Mouse (Mus musculus) liver, embryonic 13.5 days (tissue): Measurements from ENCODE around the gene Hoxd3. TPM values are rescaled to one million over a fixed set of nuclear protein-coding genes. Genes with fewer than 3 reads are reported as not detected.

ENCODE experiments used
- ATAC-seq: fragments of 200-750 bp; cut with Nextera tagmentation; 2 replicates; pipeline ENCODE4 v1.8.0; 2017; ENCODE audit warnings: low read depth, mild to moderate bottlenecking, moderate number of reproducible peaks, moderate library complexity
- DNase-seq: peaks from one replicate; pipeline ENCODE4 v3.0.0; 2022
- H3K27ac ChIP-seq: fragments of 300-500 bp; sonication (generic); 2 replicates; pipeline ENCODE4 v1.5.1; 2015; ENCODE audit warnings: moderate library complexity, mild to moderate bottlenecking, inconsistent platforms
- H3K27me3 ChIP-seq: fragments of 300-500 bp; sonication (generic); 2 replicates; pipeline ENCODE4 v1.6.1; 2015; ENCODE audit warnings: mild to moderate bottlenecking, inconsistent platforms
- H3K36me3 ChIP-seq: fragments of 300-500 bp; sonication (generic); 2 replicates; pipeline ENCODE4 v1.6.1; 2015; ENCODE audit warnings: mild to moderate bottlenecking, inconsistent platforms
- H3K4me1 ChIP-seq: fragments of 300-500 bp; sonication (generic); replicated peaks from 2 replicates; pipeline ENCODE4 v1.6.1; 2015; ENCODE audit warnings: inconsistent platforms
- H3K4me2 ChIP-seq: fragments of 300-500 bp; sonication (generic); 2 replicates; pipeline ENCODE4 v1.6.1; 2015; ENCODE audit warnings: inconsistent platforms, mild to moderate bottlenecking, moderate library complexity
- H3K4me3 ChIP-seq: fragments of 300-500 bp; sonication (generic); replicated peaks from 2 replicates; pipeline ENCODE4 v1.5.1; 2015; ENCODE audit warnings: mild to moderate bottlenecking, inconsistent platforms
- H3K9ac ChIP-seq: fragments of 300-500 bp; sonication (generic); 2 replicates; pipeline ENCODE4 v1.6.1; 2015; ENCODE audit warnings: mild to moderate bottlenecking, inconsistent platforms
- H3K9me3 ChIP-seq: fragments of 300-500 bp; sonication (generic); replicated peaks from 2 replicates; pipeline ENCODE4 v1.6.1; 2016; ENCODE audit warnings: inconsistent platforms
- WGBS: fragments of 180-500 bp; shearing (Covaris S2); methylation state at CpG from one replicate; pipeline ENCODE4 v1.1.7; 2015; ENCODE audit not compliant: insufficient replicate concordance; 5-methylcytosine and 5-hydroxymethylcytosine counted together
- polyA plus RNA-seq: library from polyadenylated mRNA; unstranded; fragments of >200 nt; fragmentation: Nextera tagmentation; extraction: Ambion mirVana; gene quantifications from 2 replicates; pipeline ENCODE4 v1.2.1, GENCODE M21; 2015

Hoxd3 gene
- polyA plus RNA-seq, 1 experiment from 2014 or later, result 0.16 TPM

DNA sequence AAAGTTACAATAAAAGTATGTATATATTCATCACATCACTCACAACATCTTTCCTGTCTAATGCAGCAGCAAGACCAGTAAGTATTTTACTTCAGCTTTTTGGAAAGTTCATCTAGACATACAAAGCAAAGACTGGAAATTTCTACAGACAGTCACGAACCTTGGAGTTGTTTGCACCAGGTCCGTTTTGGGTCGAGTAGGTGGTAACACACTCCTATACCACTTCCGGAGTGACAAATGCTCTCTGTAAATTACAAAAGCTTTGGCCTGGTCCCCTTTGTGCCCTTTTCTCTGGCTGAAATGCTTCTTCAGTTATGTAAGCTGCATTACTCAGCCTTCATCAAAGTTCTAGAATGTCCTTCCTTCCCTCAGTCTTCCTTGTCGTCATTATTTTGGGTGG, 42.0 kb downstream of the Hoxd3 start:
- no peak for DNase-seq
- peaks cover 93% of the 10 kb centered on the region for H3K27me3 ChIP-seq
- WGBS, result 10% methylated on average over 5 of the region's 5 CpGs
- no peak overlapping the region for H3K4me3 ChIP-seq
- no peaks in the 10 kb centered on the region for H3K36me3 ChIP-seq
- no peak overlapping the region for H3K9ac ChIP-seq
- ATAC-seq, result no peak
- H3K9me3 ChIP-seq, result no peaks in the 10 kb centered on the region
- H3K27ac ChIP-seq, result no peak overlapping the region
- no peaks in the 10 kb centered on the region for H3K4me1 ChIP-seq
- no peak overlapping the region for H3K4me2 ChIP-seq

GRCm38 (mm10) chr2:74760146-74760545, 48.4 kb downstream of the Hoxd3 start:
- WGBS, result 12% methylated on average over 1 of the region's 1 CpGs
- no peak for ATAC-seq

GRCm38 (mm10) chr2:74761941-74762340, 50.2 kb downstream of the Hoxd3 start:
- 4% methylated on average over 13 of the region's 13 CpGs for WGBS
- H3K4me2 ChIP-seq, result no peak overlapping the region
- DNase-seq (no peak), ATAC-seq (no peak)
- H3K9me3 ChIP-seq, result no peaks in the 10 kb centered on the region
- H3K4me1 ChIP-seq, result peaks cover 8% of the 10 kb centered on the region; the same call in 1 of the 2 replicates
- no peak overlapping the region for H3K9ac ChIP-seq
- peaks cover 91% of the 10 kb centered on the region for H3K27me3 ChIP-seq
- no peak overlapping the region for H3K4me3 ChIP-seq
- H3K27ac ChIP-seq, result no peak overlapping the region
- H3K36me3 ChIP-seq, result no peaks in the 10 kb centered on the region

More at GRCm38 (mm10) chr2:74760146-74760545, 48.4 kb downstream of the Hoxd3 start:
- DNase-seq, result no peak
- Histone ChIP-seq H3K27ac (no peak overlapping the region), H3K4me3 (no peak overlapping the region), H3K36me3 (no peaks in the 10 kb centered on the region), H3K4me2 (no peak overlapping the region), H3K4me1 (peaks cover 8% of the 10 kb centered on the region; the same call in 1 of the 2 replicates), H3K9me3 (no peaks in the 10 kb centered on the region), H3K27me3 (peaks cover 86% of the 10 kb centered on the region), H3K9ac (no peak overlapping the region)

- Histone ChIP-seq H3K9ac (no peak within 1 kb of the TSS), H3K27ac (no peak within 1 kb of the TSS), H3K9me3 (no peaks in the 10 kb centered on the region), H3K4me2 (peak within 1 kb of the TSS; percentile 60), H3K36me3 (no peaks in the 10 kb centered on the region), H3K4me1 (peaks cover 8% of the 10 kb centered on the region; the same call in 1 of the 2 replicates), H3K27me3 (peaks cover 87% of the 10 kb centered on the region), H3K4me3 (peak within 1 kb of the TSS; percentile 43)
- WGBS, result under 1% methylated on average over 61 of the region's 61 CpGs
- ATAC-seq (no peak), DNase-seq (no peak)
These were observed 51.0 kb downstream of the Hoxd3 start, which contains the start of gene Hoxd1 for GRCm38 (mm10) chr2:74762522-74763244. TSS of gene Hoxd1 (plus strand) at chr2:74762980.

DNA sequence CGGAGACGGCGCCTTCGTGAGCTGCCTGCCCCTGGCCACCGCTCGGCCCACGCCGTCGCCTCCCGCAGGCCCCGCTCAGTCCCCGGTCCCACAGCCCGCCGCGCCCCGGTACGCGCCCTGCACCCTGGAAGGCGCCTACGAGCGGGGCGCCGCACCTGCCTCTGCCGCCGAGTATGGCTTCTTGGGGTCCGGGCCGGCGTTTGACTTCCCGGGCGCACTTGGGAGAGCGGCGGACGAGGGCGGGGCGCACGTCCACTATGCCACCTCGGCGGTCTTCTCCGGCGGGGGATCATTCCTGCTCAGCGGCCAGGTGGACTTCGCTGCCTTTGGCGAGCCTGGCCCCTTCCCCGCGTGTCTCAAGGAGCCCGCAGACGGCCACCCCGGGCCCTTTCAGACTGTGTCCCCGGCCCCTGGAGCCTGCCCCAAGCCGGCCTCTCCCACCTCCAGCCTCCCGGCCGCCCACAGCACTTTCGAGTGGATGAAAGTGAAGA, 51.6 kb downstream of the Hoxd3 start:
- peaks cover 8% of the 10 kb centered on the region; the same call in 1 of the 2 replicates for H3K4me1 ChIP-seq
- WGBS, result 2% methylated on average over 50 of the region's 53 CpGs
- no peak overlapping the region for H3K27ac ChIP-seq
- H3K9me3 ChIP-seq, result no peaks in the 10 kb centered on the region
- H3K4me3 ChIP-seq, result peak overlapping the region; percentile 43
- no peaks in the 10 kb centered on the region for H3K36me3 ChIP-seq
- H3K4me2 ChIP-seq, result peak overlapping the region; percentile 60
- DNase-seq (no peak), ATAC-seq (no peak)
- H3K27me3 ChIP-seq, result peaks cover 83% of the 10 kb centered on the region
- H3K9ac ChIP-seq, result no peak overlapping the region

DNA sequence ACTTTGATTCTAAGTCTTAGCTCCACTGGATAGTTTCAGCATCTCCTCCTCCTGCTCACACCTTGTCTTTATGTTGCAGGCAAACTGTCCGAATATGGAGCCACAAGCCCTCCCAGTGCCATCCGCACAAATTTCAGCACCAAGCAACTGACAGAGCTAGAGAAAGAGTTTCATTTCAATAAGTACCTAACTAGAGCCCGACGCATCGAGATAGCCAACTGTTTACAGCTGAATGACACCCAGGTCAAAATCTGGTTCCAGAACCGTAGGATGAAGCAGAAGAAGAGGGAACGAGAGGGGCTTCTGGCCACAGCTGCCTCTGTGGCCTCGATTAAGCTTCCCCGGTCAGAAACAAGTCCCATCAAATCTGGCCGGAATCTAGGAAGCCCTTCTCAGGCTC, 52.2 kb downstream of the Hoxd3 start:
- DNase-seq, result no peak
- Histone ChIP-seq H3K27ac (no peak overlapping the region), H3K27me3 (peaks cover 83% of the 10 kb centered on the region), H3K4me2 (no peak overlapping the region), H3K36me3 (no peaks in the 10 kb centered on the region), H3K4me3 (no peak overlapping the region), H3K4me1 (peaks cover 8% of the 10 kb centered on the region; the same call in 1 of the 2 replicates), H3K9ac (no peak overlapping the region), H3K9me3 (no peaks in the 10 kb centered on the region)
- 42% methylated on average over 10 of the region's 10 CpGs for WGBS
- no peak for ATAC-seq

DNA sequence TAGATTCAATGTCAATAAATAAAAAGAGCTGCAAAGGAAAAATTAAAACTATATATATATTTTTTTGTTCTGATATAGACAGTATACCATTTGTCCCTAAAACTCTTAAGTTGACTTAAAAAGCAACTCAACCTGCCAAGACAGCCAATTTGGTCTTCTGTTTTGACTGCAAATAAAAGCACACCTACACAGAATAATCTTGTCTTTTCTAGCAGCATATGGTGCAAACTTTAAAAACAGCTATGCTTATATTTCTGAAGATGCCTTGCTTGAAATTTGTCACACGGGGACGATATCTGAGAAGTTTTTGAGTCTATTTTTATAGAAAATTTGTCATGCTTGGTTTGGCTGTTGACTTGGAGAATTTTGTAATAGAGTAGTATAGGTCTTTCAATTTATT, 62.6 kb downstream of the Hoxd3 start:
- no peak overlapping the region for H3K27ac ChIP-seq
- 0 out of 2 replicates have a peak, but pooled peaks cover 13% of the 10 kb centered on the region for H3K27me3 ChIP-seq
- no peaks in the 10 kb centered on the region for H3K36me3 ChIP-seq
- no peak overlapping the region for H3K4me3 ChIP-seq
- no peaks in the 10 kb centered on the region for H3K4me1 ChIP-seq
- DNase-seq, result no peak
- H3K4me2 ChIP-seq, result no peak overlapping the region
- no peaks in the 10 kb centered on the region for H3K9me3 ChIP-seq
- no peak for ATAC-seq
- H3K9ac ChIP-seq, result no peak overlapping the region
- 77% methylated on average over 2 of the region's 2 CpGs for WGBS

GRCm38 (mm10) chr2:74777536-74778275, 66.0 kb downstream of the Hoxd3 start:
- no peaks in the 10 kb centered on the region for H3K4me1 ChIP-seq
- 0 out of 2 replicates have a peak, but pooled peaks cover 7% of the 10 kb centered on the region for H3K27me3 ChIP-seq
- no peaks in the 10 kb centered on the region for H3K9me3 ChIP-seq
- ATAC-seq, result no peak
- no peak overlapping the region for H3K9ac ChIP-seq
- no peaks in the 10 kb centered on the region for H3K36me3 ChIP-seq
- DNase-seq, result no peak
- no peak overlapping the region for H3K4me2 ChIP-seq
- no peak overlapping the region for H3K27ac ChIP-seq
- H3K4me3 ChIP-seq, result no peak overlapping the region
- 64% methylated on average over 13 of the region's 13 CpGs for WGBS

DNA sequence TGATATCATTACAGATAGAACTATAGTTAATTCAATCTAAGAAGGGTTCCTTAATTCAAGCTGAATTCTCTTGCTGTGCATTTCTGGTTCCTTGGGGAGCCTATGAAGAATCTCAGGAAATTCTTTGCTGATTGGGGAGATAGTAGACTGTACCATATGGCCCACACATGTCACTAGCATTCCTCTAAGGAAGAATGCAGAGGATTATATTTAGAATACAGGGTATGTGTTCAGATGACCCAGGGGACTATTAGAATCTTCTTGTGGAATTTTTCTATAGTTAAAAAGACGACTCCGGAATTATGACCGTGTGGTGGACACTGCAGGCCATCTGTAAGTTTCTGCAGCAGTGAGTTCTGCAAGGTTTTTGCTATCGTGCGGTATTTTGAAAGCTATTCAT, 69.7 kb downstream of the Hoxd3 start:
- Histone ChIP-seq H3K4me1 (no peaks in the 10 kb centered on the region), H3K27ac (no peak overlapping the region), H3K9me3 (no peaks in the 10 kb centered on the region), H3K4me3 (no peak overlapping the region), H3K4me2 (no peak overlapping the region), H3K27me3 (0 out of 2 replicates have a peak, but pooled peaks cover 6% of the 10 kb centered on the region), H3K36me3 (no peaks in the 10 kb centered on the region), H3K9ac (no peak overlapping the region)
- 81% methylated on average over 5 of the region's 5 CpGs for WGBS
- no peak for ATAC-seq
- no peak for DNase-seq

- H3K4me3 ChIP-seq, result no peak overlapping the region
- H3K36me3 ChIP-seq, result no peaks in the 10 kb centered on the region
- H3K4me1 ChIP-seq, result no peaks in the 10 kb centered on the region
- 0 out of 2 replicates have a peak, but pooled peaks cover 4% of the 10 kb centered on the region for H3K27me3 ChIP-seq
- H3K4me2 ChIP-seq, result no peak overlapping the region
- WGBS, result 53% methylated on average over 7 of the region's 7 CpGs
- no peak overlapping the region for H3K9ac ChIP-seq
- ATAC-seq (no peak), DNase-seq (no peak)
- H3K27ac ChIP-seq, result no peak overlapping the region
- H3K9me3 ChIP-seq, result no peaks in the 10 kb centered on the region
These were observed 83.8 kb downstream of the Hoxd3 start for GRCm38 (mm10) chr2:74795531-74795930.
